21 mouse cellular contexts compared by ENCODE assay signal in genomic region chr8:48207567-48207966, GRCm38 (mm10).
DNase-seq lines count a peak whose midpoint lies in the region; ATAC-seq lines count a peak whose summit lies in the region.
"Had no signal": no experiment of that assay in that cellular context is flagged by ENCODE, and none has a peak within 500 bp of the region (broad histone marks: within the 10 kb centered on the region; RNA-seq: fewer than 3 reads in every experiment).

No protein-coding gene starts in this region.

- no peaks in the 10 kb centered on the region for H3K9me3 ChIP-seq in heart, embryonic 12.5 days (replicated peaks)
- H3K9me3 ChIP-seq: embryonic facial prominence, embryonic 12.5 days; forebrain, embryonic 13.5 days had no signal

- no peak for ATAC-seq in heart, embryonic 12.5 days (ENCODE audit: insufficient number of reproducible peaks, low FRiP score)
- ATAC-seq: forebrain, embryonic 13.5 days; intestine, embryonic 16.5 days had no signal

- H3K4me2 ChIP-seq in heart, embryonic 12.5 days: no peak overlapping the region
- H3K4me2 ChIP-seq: embryonic facial prominence, embryonic 12.5 days; forebrain, embryonic 13.5 days; hindbrain, embryonic 14.5 days; liver, embryonic 11.5 days had no signal

- no peaks in the 10 kb centered on the region for H3K36me3 ChIP-seq in heart, embryonic 12.5 days
- H3K36me3 ChIP-seq: embryonic facial prominence, embryonic 12.5 days had no signal

- H3K4me3 ChIP-seq in heart, embryonic 12.5 days: no peak overlapping the region
- H3K4me3 ChIP-seq: embryonic facial prominence, embryonic 12.5 days; erythroblast, embryonic 14.5 days; forebrain, embryonic 13.5 days; left cerebral cortex, adult 2 months; myocyte had no signal

- peak; percentile 37 to 68 for DNase-seq in heart, adult 18-20 months
- DNase-seq in layer of hippocampus, adult 9-11 months: peak; percentile 35
- DNase-seq in layer of hippocampus, adult 8-10 months (ENCODE audit: low spot score in 2 of 2): no peak
- DNase-seq in R1 (ENCODE audit: low read depth, low spot score): peak; percentile 25
- DNase-seq in gastrocnemius, postnatal 25 days: peak; percentile 57
- DNase-seq in left cerebral cortex, postnatal 36 days (ENCODE audit: low spot score in 2 of 2): no peak
- DNase-seq in embryo, embryonic 10.5 days (ENCODE audit: low spot score): no peak
- DNase-seq: adrenal gland, adult 8-10 months; cerebellum, adult 9-11 months; lung, adult 2 months; lung, postnatal 36 days; thymus, postnatal 4 days had no signal

- intact Hi-C loops in left cerebral cortex, postnatal 36 days (cut with DNase I): no loop called here

- H3K27ac ChIP-seq in heart, embryonic 12.5 days (ENCODE audit: poor library complexity, severe bottlenecking): no peak overlapping the region
- H3K27ac ChIP-seq: embryonic facial prominence, embryonic 12.5 days; forebrain, embryonic 13.5 days; hindbrain, embryonic 14.5 days; left cerebral cortex, adult 2 months had no signal

- H3K27me3 ChIP-seq in heart, embryonic 12.5 days (replicated peaks): no peaks in the 10 kb centered on the region
- H3K27me3 ChIP-seq: embryonic facial prominence, embryonic 12.5 days; forebrain, embryonic 13.5 days had no signal

- H3K4me1 ChIP-seq in heart, embryonic 12.5 days (replicated peaks): no peaks in the 10 kb centered on the region

- no peak overlapping the region for H3K9ac ChIP-seq in heart, embryonic 12.5 days
- H3K9ac ChIP-seq: embryonic facial prominence, embryonic 12.5 days; forebrain, embryonic 13.5 days; hindbrain, embryonic 14.5 days had no signal

- 84% methylated on average over 6 of the region's 6 CpGs for WGBS in heart, embryonic 12.5 days

Comparison
In these comparisons a context has a peak if more than half of its experiments do, and no peak if none do; other contexts are left out.
1. DNase-seq: peak in heart, adult 18-20 months (2 of 2), layer of hippocampus, adult 9-11 months (single experiment), R1 (single experiment) and gastrocnemius, postnatal 25 days (single experiment); none in layer of hippocampus, adult 8-10 months (0 of 2), left cerebral cortex, postnatal 36 days (0 of 2) and embryo, embryonic 10.5 days (single experiment).